Mouse (Mus musculus): ENCODE data around the gene Pak6. TPM values are rescaled to one million over a fixed set of nuclear protein-coding genes. Genes with fewer than 3 reads are reported as not detected.

Pak6 gene
- polyA plus RNA-seq, 1 experiment from 2014 or later, result 0.15 TPM

GRCm38 (mm10) chr2:118637258-118637657 is 25.8 kb upstream of the Pak6 start:
- Histone ChIP-seq H3K9me3 (ENCODE audit: low read length) (no peaks in the 10 kb centered on the region), H3K4me2 (ENCODE audit: low read depth, low read length) (no peak overlapping the region), H3K4me3 (ENCODE audit: low read depth, low read length) (no peak overlapping the region), H3K4me1 (ENCODE audit: insufficient read depth) (no peaks in the 10 kb centered on the region), H3K36me3 (replicated peaks; ENCODE audit: insufficient read depth, low read length) (peaks cover 85% of the 10 kb centered on the region), H3K27me3 (ENCODE audit: insufficient read depth, low read length) (no peaks in the 10 kb centered on the region), H3K27ac (ENCODE audit: low read depth) (no peak overlapping the region), H3K9ac (replicated peaks) (no peak overlapping the region)
- ATAC-seq, result no peak
- 81% methylated on average over 5 of the region's 5 CpGs for WGBS (ENCODE audit: insufficient replicate concordance)
- no peak for TF ChIP-seq CTCF (IDR thresholded peaks at IDR 0.05; ENCODE audit: low read depth)
- no peak for TF ChIP-seq EP300 (IDR thresholded peaks at IDR 0.05; ENCODE audit: low read depth)
- DNase-seq, result no peak

GRCm38 (mm10) chr2:118637888-118638526 is 25.1 kb upstream of the Pak6 start:
- WGBS (ENCODE audit: insufficient replicate concordance), result 38% methylated on average over 8 of the region's 8 CpGs
- Histone ChIP-seq H3K4me1 (ENCODE audit: insufficient read depth) (no peaks in the 10 kb centered on the region), H3K36me3 (replicated peaks; ENCODE audit: insufficient read depth, low read length) (peaks cover 85% of the 10 kb centered on the region), H3K9ac (replicated peaks) (no peak overlapping the region), H3K27me3 (ENCODE audit: insufficient read depth, low read length) (no peaks in the 10 kb centered on the region), H3K4me3 (ENCODE audit: low read depth, low read length) (no peak overlapping the region), H3K9me3 (ENCODE audit: low read length) (no peaks in the 10 kb centered on the region), H3K27ac (ENCODE audit: low read depth) (no peak overlapping the region), H3K4me2 (ENCODE audit: low read depth, low read length) (no peak overlapping the region)
- ATAC-seq (peak; percentile 55), DNase-seq (peak; percentile 82)
- TF ChIP-seq CTCF (IDR thresholded peaks at IDR 0.05; ENCODE audit: low read depth), result peak; percentile 94
- no peak for TF ChIP-seq EP300 (IDR thresholded peaks at IDR 0.05; ENCODE audit: low read depth)

- H3K27ac ChIP-seq (ENCODE audit: low read depth), result no peak overlapping the region
- H3K27me3 ChIP-seq (ENCODE audit: insufficient read depth, low read length), result no peaks in the 10 kb centered on the region
- no peak overlapping the region for H3K4me3 ChIP-seq (ENCODE audit: low read depth, low read length)
- no peak for DNase-seq
- TF ChIP-seq CTCF (IDR thresholded peaks at IDR 0.05; ENCODE audit: low read depth), result no peak
- TF ChIP-seq EP300 (IDR thresholded peaks at IDR 0.05; ENCODE audit: low read depth), result no peak
- H3K4me2 ChIP-seq (ENCODE audit: low read depth, low read length), result no peak overlapping the region
- 83% methylated on average over 8 of the region's 8 CpGs for WGBS (ENCODE audit: insufficient replicate concordance)
- H3K4me1 ChIP-seq (ENCODE audit: insufficient read depth), result no peaks in the 10 kb centered on the region
- H3K9me3 ChIP-seq (ENCODE audit: low read length), result no peaks in the 10 kb centered on the region
- peaks cover 85% of the 10 kb centered on the region for H3K36me3 ChIP-seq (replicated peaks; ENCODE audit: insufficient read depth, low read length)
- peak; percentile 27; the same call in 1 of the 2 replicates for ATAC-seq
- no peak overlapping the region for H3K9ac ChIP-seq (replicated peaks)
Observed at GRCm38 (mm10) chr2:118638686-118639085, 24.4 kb upstream of the Pak6 start.

- H3K9me3 ChIP-seq (ENCODE audit: low read length), result no peaks in the 10 kb centered on the region
- H3K27ac ChIP-seq (ENCODE audit: low read depth), result no peak overlapping the region
- H3K9ac ChIP-seq (replicated peaks), result no peak overlapping the region
- ATAC-seq, result no peak
- 81% methylated on average over 2 of the region's 2 CpGs for WGBS (ENCODE audit: insufficient replicate concordance)
- DNase-seq, result no peak
- H3K27me3 ChIP-seq (ENCODE audit: insufficient read depth, low read length), result no peaks in the 10 kb centered on the region
- H3K4me3 ChIP-seq (ENCODE audit: low read depth, low read length), result no peak overlapping the region
- H3K4me1 ChIP-seq (ENCODE audit: insufficient read depth), result no peaks in the 10 kb centered on the region
- TF ChIP-seq EP300 (IDR thresholded peaks at IDR 0.05; ENCODE audit: low read depth) (no peak), CTCF (IDR thresholded peaks at IDR 0.05; ENCODE audit: low read depth) (peak; percentile 19; the same call in 1 of the 2 replicates)
- H3K4me2 ChIP-seq (ENCODE audit: low read depth, low read length), result no peak overlapping the region
- peaks cover 68% of the 10 kb centered on the region for H3K36me3 ChIP-seq (replicated peaks; ENCODE audit: insufficient read depth, low read length)
Observed at GRCm38 (mm10) chr2:118641147-118641546, 22.0 kb upstream of the Pak6 start.

GRCm38 (mm10) chr2:118642431-118642830 is 20.7 kb upstream of the Pak6 start:
- H3K36me3 ChIP-seq (replicated peaks; ENCODE audit: insufficient read depth, low read length), result peaks cover 60% of the 10 kb centered on the region
- H3K4me3 ChIP-seq (ENCODE audit: low read depth, low read length), result no peak overlapping the region
- H3K4me2 ChIP-seq (ENCODE audit: low read depth, low read length), result no peak overlapping the region
- TF ChIP-seq CTCF (IDR thresholded peaks at IDR 0.05; ENCODE audit: low read depth) (no peak), EP300 (IDR thresholded peaks at IDR 0.05; ENCODE audit: low read depth) (no peak)
- H3K27ac ChIP-seq (ENCODE audit: low read depth), result no peak overlapping the region
- DNase-seq (no peak), ATAC-seq (no peak)
- 65% methylated on average over 3 of the region's 3 CpGs for WGBS (ENCODE audit: insufficient replicate concordance)
- no peaks in the 10 kb centered on the region for H3K9me3 ChIP-seq (ENCODE audit: low read length)
- H3K27me3 ChIP-seq (ENCODE audit: insufficient read depth, low read length), result no peaks in the 10 kb centered on the region
- no peaks in the 10 kb centered on the region for H3K4me1 ChIP-seq (ENCODE audit: insufficient read depth)
- 0 out of 2 replicates have a peak overlapping the region, but pooled peaks have one; percentile 21 for H3K9ac ChIP-seq (replicated peaks)

- Histone ChIP-seq H3K27me3 (ENCODE audit: insufficient read depth, low read length) (no peaks in the 10 kb centered on the region), H3K4me2 (ENCODE audit: low read depth, low read length) (no peak overlapping the region), H3K4me3 (ENCODE audit: low read depth, low read length) (no peak overlapping the region), H3K4me1 (ENCODE audit: insufficient read depth) (no peaks in the 10 kb centered on the region), H3K36me3 (replicated peaks; ENCODE audit: insufficient read depth, low read length) (peaks cover 60% of the 10 kb centered on the region), H3K9ac (replicated peaks) (no peak overlapping the region), H3K9me3 (ENCODE audit: low read length) (no peaks in the 10 kb centered on the region), H3K27ac (ENCODE audit: low read depth) (no peak overlapping the region)
- DNase-seq (no peak), ATAC-seq (no peak)
- 36% methylated on average over 3 of the region's 3 CpGs for WGBS (ENCODE audit: insufficient replicate concordance)
- TF ChIP-seq CTCF (IDR thresholded peaks at IDR 0.05; ENCODE audit: low read depth), result no peak
- TF ChIP-seq EP300 (IDR thresholded peaks at IDR 0.05; ENCODE audit: low read depth), result no peak
Observed at GRCm38 (mm10) chr2:118642942-118643341, 20.2 kb upstream of the Pak6 start.
